Mouse (Mus musculus): Measurements from ENCODE around the gene Ndufa12. TPM values are rescaled to one million over a fixed set of nuclear protein-coding genes. Genes with fewer than 3 reads are reported as not detected.

Ndufa12 gene
- total RNA-seq (2021): 100 to 1,000 TPM; 255 to 259 TPM
- long read RNA-seq, experiment 1, transcript Ndufa12-201 (4 exons, 1,110 nt): major isoform, 90 of 96 reads
- long read RNA-seq, experiment 1, partial matches to known transcripts: 1 of 96 reads
- long read RNA-seq, experiment 1, other reads (novel, unspliced or antisense): 5 of 96 reads
- long read RNA-seq, experiment 2, transcript Ndufa12-201 (4 exons, 1,110 nt): major isoform, 263 of 271 reads
- long read RNA-seq, experiment 2, partial matches to known transcripts: 1 of 271 reads
- long read RNA-seq, experiment 2, other reads (novel, unspliced or antisense): 5 of 271 reads

- peak; percentile 95 to 96 for DNase-seq (ENCODE audit: low spot score in 2 of 2)
Measured at GRCm38 (mm10) chr10:94198482-94199405, at the start of gene Ndufa12. TSS of gene Ndufa12 (plus strand) at chr10:94198720.

GRCm38 (mm10) chr10:94151488-94151887 is 47.0 kb upstream of the Ndufa12 start:
- no peak for DNase-seq (ENCODE audit: low spot score in 2 of 2)

- no peak for DNase-seq (ENCODE audit: low spot score in 2 of 2)
Measured at GRCm38 (mm10) chr10:94153841-94154240, 44.7 kb upstream of the Ndufa12 start.

- DNase-seq (ENCODE audit: low spot score in 2 of 2): no peak
Measured at GRCm38 (mm10) chr10:94158962-94159361, 39.6 kb upstream of the Ndufa12 start.

GRCm38 (mm10) chr10:94159406-94159805 is 39.1 kb upstream of the Ndufa12 start:
- no peak for DNase-seq (ENCODE audit: low spot score in 2 of 2)

GRCm38 (mm10) chr10:94161051-94161765 is 37.3 kb upstream of the Ndufa12 start:
- DNase-seq (ENCODE audit: low spot score in 2 of 2): no peak

- no peak for DNase-seq (ENCODE audit: low spot score in 2 of 2)
Measured at GRCm38 (mm10) chr10:94162031-94162430, 36.5 kb upstream of the Ndufa12 start.

- no peak for DNase-seq (ENCODE audit: low spot score in 2 of 2)
Measured at GRCm38 (mm10) chr10:94164104-94164845, 34.2 kb upstream of the Ndufa12 start.

GRCm38 (mm10) chr10:94165426-94165825 is 33.1 kb upstream of the Ndufa12 start:
- DNase-seq (ENCODE audit: low spot score in 2 of 2): no peak

- DNase-seq (ENCODE audit: low spot score in 2 of 2): no peak
Measured at GRCm38 (mm10) chr10:94167051-94167750, 31.3 kb upstream of the Ndufa12 start.

GRCm38 (mm10) chr10:94171440-94172130 is 26.9 kb upstream of the Ndufa12 start:
- DNase-seq (ENCODE audit: low spot score in 2 of 2): no peak

GRCm38 (mm10) chr10:94172137-94172536 is 26.4 kb upstream of the Ndufa12 start:
- no peak for DNase-seq (ENCODE audit: low spot score in 2 of 2)

GRCm38 (mm10) chr10:94172706-94173105 is 25.8 kb upstream of the Ndufa12 start:
- DNase-seq (ENCODE audit: low spot score in 2 of 2): no peak

GRCm38 (mm10) chr10:94174652-94175051 is 23.9 kb upstream of the Ndufa12 start:
- DNase-seq (ENCODE audit: low spot score in 2 of 2): no peak

GRCm38 (mm10) chr10:94183199-94183598 is 15.3 kb upstream of the Ndufa12 start:
- no peak for DNase-seq (ENCODE audit: low spot score in 2 of 2)

- no peak for DNase-seq (ENCODE audit: low spot score in 2 of 2)
Measured at GRCm38 (mm10) chr10:94204973-94205372, 6.5 kb downstream of the Ndufa12 start.

- peak; percentile 8 to 42 for DNase-seq (ENCODE audit: low spot score in 2 of 2)
Measured at GRCm38 (mm10) chr10:94210718-94211618, 12.4 kb downstream of the Ndufa12 start.

GRCm38 (mm10) chr10:94211725-94212124 is 13.2 kb downstream of the Ndufa12 start:
- DNase-seq (ENCODE audit: low spot score in 2 of 2): no peak
